Mouse (Mus musculus): ENCODE measurements around the gene Rhbdl1.

DNA sequence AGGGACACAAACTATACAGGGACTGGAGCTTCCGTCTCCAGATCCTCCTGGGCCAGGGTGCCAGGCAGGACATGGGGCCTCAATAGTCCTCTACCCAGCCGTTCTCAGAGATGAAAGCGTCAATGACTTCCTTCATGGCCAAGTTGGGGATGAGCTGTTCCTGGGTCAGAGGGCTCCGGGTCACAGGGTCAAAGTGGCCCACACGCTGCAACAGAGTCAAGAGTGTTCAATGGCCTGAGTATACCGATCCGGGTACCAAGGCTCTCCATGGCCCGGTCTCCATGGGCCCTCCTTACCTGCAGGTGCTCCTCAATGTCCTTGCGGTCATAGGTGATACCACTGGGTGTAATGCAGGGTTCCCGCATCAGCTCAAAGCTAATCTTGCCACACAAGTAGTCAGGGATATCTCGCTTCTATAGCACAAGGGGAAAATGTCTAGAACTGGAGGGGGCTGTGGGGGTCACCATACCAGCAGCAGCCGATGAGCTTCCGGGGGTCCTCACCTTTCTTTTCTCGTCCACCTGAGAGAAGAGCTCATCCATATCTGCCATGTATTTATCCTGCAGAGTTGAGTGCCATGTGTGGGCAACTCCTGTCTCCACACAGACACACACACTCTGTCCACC, 6.2 kb downstream of the Rhbdl1 start:
- TF ChIP-seq CTCF (IDR thresholded peaks at IDR 0.05; ENCODE audit: low read depth, low read length) (no peak), POLR2A (IDR thresholded peaks at IDR 0.05; ENCODE audit: insufficient read depth, low read length) (no peak)

All from ES-Bruce4 (cell line).